Comparison of ENCODE assay signal across 9 mouse cellular contexts in genomic region chr8:119897933-119898332, GRCm38 (mm10). TPM values are rescaled to one million over a fixed set of nuclear protein-coding genes. Genes with fewer than 3 reads are reported as not detected.
A peak's percentile ranks its signal among the peaks of the same experiment; 100 is the strongest.
DNase-seq lines count a peak whose midpoint lies in the region; ATAC-seq and TF ChIP-seq lines count a peak whose summit lies in the region.
"Had no signal": no experiment of that assay in that cellular context is flagged by ENCODE, and none has a peak within 500 bp of the region (broad histone marks: within the 10 kb centered on the region; RNA-seq: fewer than 3 reads in every experiment).

No protein-coding gene starts in this region.

- H3K27me3 ChIP-seq in hindbrain, embryonic 10.5 days (ENCODE audit: insufficient read depth, poor library complexity, severe bottlenecking), result peaks cover 44% of the 10 kb centered on the region
- peaks cover 28% of the 10 kb centered on the region for H3K27me3 ChIP-seq in hindbrain, embryonic 12.5 days
- H3K27me3 ChIP-seq in liver, embryonic 12.5 days (replicated peaks), result peaks cover 59% of the 10 kb centered on the region
- H3K27me3 ChIP-seq in thymus, adult 2 months (ENCODE audit: control insufficient read depth, insufficient read depth, low read length), result no peaks in the 10 kb centered on the region

- 0 out of 2 replicates have a peak overlapping the region, but pooled peaks have one; percentile 30 for H3K27ac ChIP-seq in hindbrain, embryonic 10.5 days
- no peak overlapping the region for H3K27ac ChIP-seq in hindbrain, embryonic 12.5 days
- no peak overlapping the region for H3K27ac ChIP-seq in liver, embryonic 12.5 days
- no peak overlapping the region for H3K27ac ChIP-seq in thymus, adult 2 months (ENCODE audit: control insufficient read depth, insufficient read depth, low read length)

- WGBS in hindbrain, embryonic 10.5 days, result 25% methylated on average over 13 of the region's 13 CpGs
- WGBS in hindbrain, embryonic 12.5 days, result 23% methylated on average over 13 of the region's 13 CpGs
- 8% methylated on average over 13 of the region's 13 CpGs for WGBS in liver, embryonic 12.5 days (ENCODE audit: insufficient replicate concordance)
- WGBS in thymus, adult 2 months, result 16% methylated on average over 13 of the region's 13 CpGs

- H3K4me3 ChIP-seq in hindbrain, embryonic 10.5 days, result no peak overlapping the region
- no peak overlapping the region for H3K4me3 ChIP-seq in hindbrain, embryonic 12.5 days
- H3K4me3 ChIP-seq in liver, embryonic 12.5 days, result no peak overlapping the region
- H3K4me3 ChIP-seq in thymus, adult 2 months (ENCODE audit: control insufficient read depth, insufficient read depth, low read length), result peak overlapping the region; percentile 33

- no peaks in the 10 kb centered on the region for H3K9me3 ChIP-seq in hindbrain, embryonic 10.5 days
- H3K9me3 ChIP-seq in hindbrain, embryonic 12.5 days (replicated peaks), result no peaks in the 10 kb centered on the region
- H3K9me3 ChIP-seq in liver, embryonic 12.5 days (replicated peaks), result no peaks in the 10 kb centered on the region

- no peak for ATAC-seq in hindbrain, embryonic 12.5 days (ENCODE audit: low FRiP score)
- ATAC-seq in common myeloid progenitor, adult 5-6 weeks (replicated peaks; ENCODE audit: low read depth, poor library complexity, severe bottlenecking), result peak; percentile 63
- ATAC-seq in liver, embryonic 12.5 days, result no peak

- no peaks in the 10 kb centered on the region for H3K36me3 ChIP-seq in hindbrain, embryonic 10.5 days
- no peaks in the 10 kb centered on the region for H3K36me3 ChIP-seq in hindbrain, embryonic 12.5 days
- no peaks in the 10 kb centered on the region for H3K36me3 ChIP-seq in liver, embryonic 12.5 days
- no peaks in the 10 kb centered on the region for H3K36me3 ChIP-seq in thymus, adult 2 months (ENCODE audit: control insufficient read depth, insufficient read depth, low read length)

- peaks cover 5% of the 10 kb centered on the region for H3K4me1 ChIP-seq in hindbrain, embryonic 10.5 days (replicated peaks)
- H3K4me1 ChIP-seq in hindbrain, embryonic 12.5 days, result 0 out of 2 replicates have a peak, but pooled peaks cover 4% of the 10 kb centered on the region
- H3K4me1 ChIP-seq in liver, embryonic 12.5 days, result peaks cover 21% of the 10 kb centered on the region
- H3K4me1 ChIP-seq in thymus, adult 2 months (replicated peaks; ENCODE audit: control insufficient read depth, insufficient read depth, low read length), result peaks cover 17% of the 10 kb centered on the region

- 0 out of 2 replicates have a peak, but pooled peaks have one; percentile 16 for TF ChIP-seq POLR2A in thymus, adult 2 months (IDR thresholded peaks at IDR 0.05; ENCODE audit: control insufficient read depth, extremely low read depth, insufficient read depth, low read length, poor library complexity)

- no peak for DNase-seq in hindbrain, embryonic 10.5 days (ENCODE audit: low spot score)
- DNase-seq in thymus, adult 2 months, result peak; percentile 46
- DNase-seq in MN1 (ENCODE audit: low spot score), result no peak
- DNase-seq in right cerebral cortex, postnatal 14 days, result no peak
- DNase-seq: kidney, adult 11 months; lung, adult 18-20 months had no signal

- TF ChIP-seq CTCF in thymus, adult 2 months (IDR thresholded peaks at IDR 0.05; ENCODE audit: borderline replicate concordance, control insufficient read depth, extremely low read depth, insufficient read depth, low read length, poor library complexity), result no peak

- no peak overlapping the region for H3K4me2 ChIP-seq in hindbrain, embryonic 12.5 days (replicated peaks)
- peak overlapping the region; percentile 28 for H3K4me2 ChIP-seq in liver, embryonic 12.5 days

- H3K9ac ChIP-seq in hindbrain, embryonic 12.5 days, result no peak overlapping the region
- no peak overlapping the region for H3K9ac ChIP-seq in liver, embryonic 12.5 days

RNA-seq across cellular contexts. Expression of gene Usp10, which starts 12.2 kb away (rescaled TPM):
- 182 and 219 TPM in 2 replicates for polyA plus RNA-seq in hindbrain, embryonic 10.5 days (2016; fragmentation: Nextera tagmentation; extraction: Ambion mirVana)
- polyA plus RNA-seq in hindbrain, embryonic 12.5 days (2016; fragmentation: Nextera tagmentation; extraction: Ambion mirVana), result 137 and 141 TPM in 2 replicates
- 53.3 and 85.6 TPM in 2 replicates for total RNA-seq in common myeloid progenitor, adult 5-6 weeks (2017)
- polyA plus RNA-seq in liver, embryonic 12.5 days (2016; fragmentation: Nextera tagmentation; extraction: Ambion mirVana), result 124 and 136 TPM in 2 replicates
- polyA plus RNA-seq in thymus, adult 2 months (2012; rRNA removed), result 126 and 149 TPM in 2 replicates

RNA-seq across cellular contexts. Expression of gene Gm20388, which starts 12.7 kb away (rescaled TPM):
- 1.7 and 3.2 TPM in 2 replicates for polyA plus RNA-seq in hindbrain, embryonic 10.5 days (2016; fragmentation: Nextera tagmentation; extraction: Ambion mirVana)
- polyA plus RNA-seq in hindbrain, embryonic 12.5 days (2016; fragmentation: Nextera tagmentation; extraction: Ambion mirVana), result not detected in 2 replicates
- 35.7 and 36.7 TPM in 2 replicates for total RNA-seq in common myeloid progenitor, adult 5-6 weeks (2017)
- polyA plus RNA-seq in liver, embryonic 12.5 days (2016; fragmentation: Nextera tagmentation; extraction: Ambion mirVana), result not detected in 2 replicates
- polyA plus RNA-seq in thymus, adult 2 months (2012; rRNA removed), result 89.2 and 103 TPM in 2 replicates

RNA-seq across cellular contexts. Expression of gene Klhl36, which starts 35.9 kb away (rescaled TPM):
- 10.7 and 11.9 TPM in 2 replicates for polyA plus RNA-seq in hindbrain, embryonic 10.5 days (2016; fragmentation: Nextera tagmentation; extraction: Ambion mirVana)
- polyA plus RNA-seq in hindbrain, embryonic 12.5 days (2016; fragmentation: Nextera tagmentation; extraction: Ambion mirVana), result 12.2 and 12.8 TPM in 2 replicates
- 5.7 and 7.4 TPM in 2 replicates for total RNA-seq in common myeloid progenitor, adult 5-6 weeks (2017)
- polyA plus RNA-seq in liver, embryonic 12.5 days (2016; fragmentation: Nextera tagmentation; extraction: Ambion mirVana), result 7.0 and 7.7 TPM in 2 replicates
- 41.8 and 51.0 TPM in 2 replicates for polyA plus RNA-seq in thymus, adult 2 months (2012; rRNA removed)

RNA-seq across cellular contexts. Expression of gene Cotl1, which starts 57.6 kb away (rescaled TPM):
- polyA plus RNA-seq in hindbrain, embryonic 10.5 days (2016; fragmentation: Nextera tagmentation; extraction: Ambion mirVana), result 273 and 545 TPM in 2 replicates
- 115 and 142 TPM in 2 replicates for polyA plus RNA-seq in hindbrain, embryonic 12.5 days (2016; fragmentation: Nextera tagmentation; extraction: Ambion mirVana)
- total RNA-seq in common myeloid progenitor, adult 5-6 weeks (2017), result 79.3 and 132 TPM in 2 replicates
- 46.5 and 49.5 TPM in 2 replicates for polyA plus RNA-seq in liver, embryonic 12.5 days (2016; fragmentation: Nextera tagmentation; extraction: Ambion mirVana)
- polyA plus RNA-seq in thymus, adult 2 months (2012; rRNA removed), result 428 and 476 TPM in 2 replicates

Comparison
In these comparisons a context has a peak if more than half of its experiments do, and no peak if none do; other contexts are left out.
1. RNA of gene Gm20388, which starts 12.7 kb away (polyA plus RNA-seq): 89.2 to 103 TPM in thymus, adult 2 months; 1.7 to 3.2 TPM in hindbrain, embryonic 10.5 days, not detected in hindbrain, embryonic 12.5 days and not detected in liver, embryonic 12.5 days; every median in the first group is over 10 times any median in the second.